ENCODE assay signal across 26 mouse cellular contexts in genomic region chr16:5212150-5212549, GRCm38 (mm10).
"Had no signal": no experiment of that assay in that cellular context is flagged by ENCODE, and none has a peak within 500 bp of the region (broad histone marks: within the 10 kb centered on the region; RNA-seq: fewer than 3 reads in every experiment).

No protein-coding gene starts in this region.

- H3K27me3 ChIP-seq: heart, embryonic 13.5 days; heart, embryonic 15.5 days; hindbrain, embryonic 15.5 days; kidney, embryonic 15.5 days; limb, embryonic 13.5 days had no signal

- H3K27ac ChIP-seq: heart, embryonic 10.5 days; heart, embryonic 13.5 days; heart, embryonic 15.5 days; hindbrain, embryonic 13.5 days; hindbrain, embryonic 15.5 days; hindbrain, postnatal 0 days; kidney, embryonic 15.5 days; kidney, postnatal 0 days; limb, embryonic 13.5 days; limb, embryonic 15.5 days; liver, embryonic 12.5 days; liver, embryonic 14.5 days had no signal

- H3K4me1 ChIP-seq: hindbrain, embryonic 13.5 days; hindbrain, embryonic 15.5 days; kidney, embryonic 15.5 days; limb, embryonic 13.5 days; limb, embryonic 15.5 days; liver, embryonic 12.5 days had no signal

- ATAC-seq: hindbrain, postnatal 0 days; intestine, embryonic 16.5 days; liver, embryonic 12.5 days had no signal

- H3K9me3 ChIP-seq: heart, embryonic 10.5 days; heart, embryonic 13.5 days; heart, embryonic 15.5 days; hindbrain, embryonic 13.5 days; hindbrain, embryonic 15.5 days; kidney, embryonic 15.5 days; limb, embryonic 13.5 days; limb, embryonic 15.5 days; liver, embryonic 12.5 days had no signal

- H3K4me3 ChIP-seq: heart, embryonic 10.5 days; heart, embryonic 13.5 days; heart, embryonic 15.5 days; hindbrain, embryonic 13.5 days; hindbrain, embryonic 15.5 days; kidney, embryonic 15.5 days; limb, embryonic 13.5 days; limb, embryonic 15.5 days; liver, embryonic 12.5 days had no signal

- H3K36me3 ChIP-seq: heart, embryonic 10.5 days; heart, embryonic 13.5 days; heart, embryonic 15.5 days; hindbrain, embryonic 13.5 days; hindbrain, embryonic 15.5 days; kidney, embryonic 15.5 days; limb, embryonic 13.5 days; limb, embryonic 15.5 days; liver, embryonic 12.5 days had no signal

- H3K9ac ChIP-seq: heart, embryonic 13.5 days; heart, embryonic 15.5 days; hindbrain, embryonic 13.5 days; hindbrain, embryonic 15.5 days; kidney, embryonic 15.5 days; limb, embryonic 13.5 days; limb, embryonic 15.5 days; liver, embryonic 12.5 days; liver, embryonic 14.5 days had no signal

- H3K4me2 ChIP-seq: heart, embryonic 13.5 days; heart, embryonic 15.5 days; hindbrain, embryonic 13.5 days; hindbrain, embryonic 15.5 days; kidney, embryonic 15.5 days; limb, embryonic 13.5 days; limb, embryonic 15.5 days; liver, embryonic 12.5 days had no signal

- DNase-seq: gastrocnemius, postnatal 14 days; gastrocnemius, postnatal 36 days; heart, adult 18-20 months; heart, postnatal 14 days; heart, postnatal 36 days; kidney, adult 11 months; kidney, adult 2 months; kidney, adult 9 months; kidney, postnatal 14 days; kidney, postnatal 36 days; layer of hippocampus, adult 9-11 months; layer of hippocampus, postnatal 36 days; left cerebral cortex, postnatal 4 days had no signal
